Mouse (Mus musculus) embryonic facial prominence, embryonic 12.5 days (tissue): Measurements from ENCODE around the gene Scaf11. TPM values are rescaled to one million over a fixed set of nuclear protein-coding genes. Genes with fewer than 3 reads are reported as not detected.

Experiments used
- ATAC-seq: fragments of 200-750 bp; cut with Nextera tagmentation; 2 replicates; pipeline ENCODE4 v1.8.0; 2017; ENCODE audit not compliant: insufficient number of reproducible peaks, insufficient read depth, low FRiP score, low TSS enrichment
- H3K27ac ChIP-seq: fragments of 300-500 bp; sonication (generic); 2 replicates; pipeline ENCODE4 v1.5.1; 2016; ENCODE audit warnings: mild to moderate bottlenecking
- H3K27me3 ChIP-seq: fragments of 300-500 bp; sonication (generic); 2 replicates; pipeline ENCODE4 v1.6.1; 2016; ENCODE audit warnings: mild to moderate bottlenecking, moderate library complexity
- H3K36me3 ChIP-seq: fragments of 300-500 bp; sonication (generic); 2 replicates; pipeline ENCODE4 v1.6.1; 2016; ENCODE audit warnings: mild to moderate bottlenecking
- H3K4me1 ChIP-seq: fragments of 300-500 bp; sonication (generic); 2 replicates; pipeline ENCODE4 v1.6.1; 2016
- H3K4me2 ChIP-seq: fragments of 300-500 bp; sonication (generic); replicated peaks from 2 replicates; pipeline ENCODE4 v1.6.1; 2016; ENCODE audit warnings: mild to moderate bottlenecking, moderate library complexity
- H3K4me3 ChIP-seq: fragments of 300-500 bp; sonication (generic); 2 replicates; pipeline ENCODE4 v1.5.1; 2016; ENCODE audit warnings: mild to moderate bottlenecking
- H3K9ac ChIP-seq: fragments of 300-500 bp; sonication (generic); 2 replicates; pipeline ENCODE4 v1.6.1; 2016; ENCODE audit warnings: mild to moderate bottlenecking, moderate library complexity
- H3K9me3 ChIP-seq: fragments of 300-500 bp; sonication (generic); 2 replicates; pipeline ENCODE4 v1.6.1; 2016; ENCODE audit warnings: mild to moderate bottlenecking, moderate library complexity
- WGBS: fragments of 180-500 bp; shearing (Covaris S2); methylation state at CpG from one replicate; pipeline ENCODE4 v1.1.7; 2016; 5-methylcytosine and 5-hydroxymethylcytosine counted together
- polyA plus RNA-seq: library from polyadenylated mRNA; unstranded; fragments of >200 nt; fragmentation: Nextera tagmentation; extraction: Ambion mirVana; gene quantifications from 2 replicates; pipeline ENCODE4 v1.2.1, GENCODE M21; 2016

The Scaf11 gene
- polyA plus RNA-seq, 1 experiment from 2014 or later = 120 TPM

DNA sequence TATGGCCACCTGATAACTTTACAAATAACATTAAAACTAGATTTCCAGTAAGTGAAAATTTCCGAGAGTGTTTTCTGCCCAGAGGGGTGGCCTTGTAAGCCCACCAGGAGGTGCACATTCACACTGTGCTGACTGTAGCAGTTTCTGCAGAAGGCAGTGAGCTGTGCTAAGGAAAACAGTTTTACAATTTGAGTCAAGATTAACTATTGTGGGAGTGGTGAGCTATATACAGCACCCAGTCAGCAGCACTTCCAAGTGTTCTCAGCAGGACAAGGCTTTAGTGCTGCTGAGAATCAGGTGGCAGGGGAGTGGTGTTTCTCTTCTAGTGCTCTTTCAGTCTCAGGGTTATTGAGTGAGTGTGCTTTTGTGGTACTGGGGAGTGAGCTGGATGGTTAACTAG, 72.1 kb downstream of the Scaf11 start:
- Histone ChIP-seq H3K36me3 (peaks cover 43% of the 10 kb centered on the region), H3K4me3 (no peak overlapping the region), H3K4me2 (no peak overlapping the region), H3K27ac (no peak overlapping the region), H3K4me1 (no peaks in the 10 kb centered on the region), H3K9me3 (no peaks in the 10 kb centered on the region), H3K9ac (no peak overlapping the region), H3K27me3 (no peaks in the 10 kb centered on the region)
- 84% methylated on average over 1 of the region's 1 CpGs for WGBS
- no peak for ATAC-seq

DNA sequence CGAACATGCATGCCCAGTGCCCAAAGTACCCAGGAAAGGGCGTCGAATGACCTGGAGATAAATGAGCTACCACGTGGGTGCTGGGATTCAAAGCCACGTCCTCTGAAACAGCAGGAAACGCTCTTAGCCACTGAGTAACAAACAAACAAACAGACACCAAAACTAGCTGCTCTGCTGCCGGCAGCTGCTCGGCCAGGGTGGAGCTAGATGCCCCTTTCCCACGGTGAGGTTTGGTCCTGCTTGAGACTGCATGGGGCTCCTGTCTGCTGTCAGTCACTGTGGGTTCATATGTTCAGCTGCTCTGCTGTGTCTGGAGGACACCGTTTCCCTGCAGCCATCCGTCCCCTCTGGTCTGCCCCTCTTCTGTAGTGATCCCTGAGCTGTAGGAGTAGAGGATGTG, 78.4 kb downstream of the Scaf11 start:
- H3K4me2 ChIP-seq = no peak overlapping the region
- no peaks in the 10 kb centered on the region for H3K9me3 ChIP-seq
- H3K27me3 ChIP-seq = no peaks in the 10 kb centered on the region
- no peaks in the 10 kb centered on the region for H3K4me1 ChIP-seq
- H3K9ac ChIP-seq = no peak overlapping the region
- no peak overlapping the region for H3K4me3 ChIP-seq
- peaks cover 40% of the 10 kb centered on the region for H3K36me3 ChIP-seq
- 92% methylated on average over 11 of the region's 11 CpGs for WGBS
- ATAC-seq = no peak
- no peak overlapping the region for H3K27ac ChIP-seq

DNA sequence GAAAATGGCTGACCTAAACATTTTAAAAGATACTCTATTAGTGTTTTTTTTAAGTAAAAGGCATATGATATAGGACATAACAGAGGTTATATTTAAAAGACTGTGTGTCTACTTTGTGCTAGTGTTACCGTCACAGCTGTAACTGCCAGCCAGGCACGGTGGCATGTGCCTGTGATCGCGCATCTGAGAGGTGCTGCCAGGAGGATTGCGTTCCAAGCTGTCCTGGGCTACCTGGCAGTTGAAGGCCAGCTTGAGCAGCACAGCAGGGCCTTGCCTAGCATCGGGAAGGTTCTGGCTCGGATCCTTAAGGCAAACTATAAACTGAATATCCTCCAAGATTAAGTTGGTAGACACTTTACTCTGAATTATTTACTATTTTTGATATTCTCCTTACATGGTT, 82.9 kb downstream of the Scaf11 start:
- Histone ChIP-seq H3K9me3 (no peaks in the 10 kb centered on the region), H3K9ac (no peak overlapping the region), H3K27ac (no peak overlapping the region), H3K4me1 (no peaks in the 10 kb centered on the region), H3K27me3 (no peaks in the 10 kb centered on the region), H3K36me3 (peaks cover 41% of the 10 kb centered on the region), H3K4me2 (no peak overlapping the region), H3K4me3 (no peak overlapping the region)
- ATAC-seq = no peak
- 96% methylated on average over 7 of the region's 7 CpGs for WGBS

DNA sequence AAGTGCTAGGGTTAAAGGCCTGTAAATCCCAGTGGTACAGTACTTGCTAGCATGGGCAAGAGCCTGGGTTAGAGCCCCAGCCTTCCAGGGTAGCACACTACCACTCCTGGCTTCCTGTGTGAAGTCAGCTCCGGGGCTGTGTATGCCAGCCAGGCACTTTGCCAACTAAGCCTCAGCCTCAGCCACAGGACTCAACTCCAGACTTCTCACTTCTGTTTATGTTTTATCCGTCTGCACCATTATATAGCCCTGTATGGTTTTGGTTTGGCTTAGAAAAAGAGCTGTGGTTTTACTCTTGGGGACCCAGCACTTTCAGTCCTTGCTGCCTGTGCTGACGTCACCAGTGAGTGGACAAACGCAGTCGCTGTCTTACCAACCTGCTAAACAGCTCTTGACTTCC, 83.4 kb downstream of the Scaf11 start:
- Histone ChIP-seq H3K9me3 (no peaks in the 10 kb centered on the region), H3K27ac (no peak overlapping the region), H3K4me1 (no peaks in the 10 kb centered on the region), H3K9ac (no peak overlapping the region), H3K4me2 (no peak overlapping the region), H3K4me3 (no peak overlapping the region), H3K27me3 (no peaks in the 10 kb centered on the region), H3K36me3 (peaks cover 41% of the 10 kb centered on the region)
- no peak for ATAC-seq
- WGBS = 77% methylated on average over 5 of the region's 5 CpGs

DNA sequence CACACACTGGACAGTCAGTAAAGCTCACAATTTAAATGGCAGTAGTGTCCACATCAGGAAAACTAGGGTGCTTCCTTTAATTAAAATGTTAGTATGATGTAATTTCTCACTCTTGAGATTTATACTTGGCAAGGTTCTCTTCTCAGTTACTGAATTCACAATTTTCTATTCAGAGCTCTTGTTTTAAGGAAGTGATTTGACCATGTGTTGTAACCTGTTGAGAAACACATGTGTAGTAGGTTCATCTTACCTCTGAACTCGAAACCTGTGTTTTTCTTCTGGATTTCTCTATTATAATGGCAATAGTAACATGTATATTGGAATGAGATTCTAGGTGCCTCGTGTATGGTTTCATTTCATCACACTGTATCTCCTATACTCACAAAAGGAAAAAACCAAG, 84.4 kb downstream of the Scaf11 start:
- Histone ChIP-seq H3K27ac (no peak overlapping the region), H3K27me3 (no peaks in the 10 kb centered on the region), H3K36me3 (peaks cover 48% of the 10 kb centered on the region), H3K9ac (no peak overlapping the region), H3K4me1 (no peaks in the 10 kb centered on the region), H3K4me2 (no peak overlapping the region), H3K9me3 (no peaks in the 10 kb centered on the region), H3K4me3 (no peak overlapping the region)
- WGBS = 86% methylated on average over 2 of the region's 2 CpGs
- no peak for ATAC-seq

DNA sequence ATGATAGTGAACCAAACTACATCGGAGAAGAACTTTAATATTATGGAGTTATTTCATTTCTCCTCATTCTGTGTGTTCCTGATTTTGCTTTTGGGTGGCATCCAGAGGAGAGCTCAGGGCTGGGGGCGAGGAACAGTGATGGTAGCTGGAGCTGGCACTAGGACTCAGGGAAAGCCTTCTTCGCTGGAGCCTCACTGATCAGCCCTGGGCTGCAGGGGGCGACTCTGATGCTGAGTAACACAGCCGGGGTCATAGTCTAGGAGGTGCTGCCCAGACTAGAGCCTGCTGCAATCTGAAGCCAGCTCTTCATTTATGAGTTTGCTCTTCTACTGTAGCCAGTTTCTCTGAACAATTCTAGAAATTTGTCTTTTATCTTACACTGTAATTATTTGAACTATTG, 87.5 kb downstream of the Scaf11 start:
- no peak for ATAC-seq
- Histone ChIP-seq H3K36me3 (peaks cover 65% of the 10 kb centered on the region), H3K27ac (no peak overlapping the region), H3K4me1 (no peaks in the 10 kb centered on the region), H3K9me3 (no peaks in the 10 kb centered on the region), H3K4me2 (no peak overlapping the region), H3K9ac (no peak overlapping the region), H3K4me3 (no peak overlapping the region), H3K27me3 (no peaks in the 10 kb centered on the region)
- 85% methylated on average over 5 of the region's 5 CpGs for WGBS

DNA sequence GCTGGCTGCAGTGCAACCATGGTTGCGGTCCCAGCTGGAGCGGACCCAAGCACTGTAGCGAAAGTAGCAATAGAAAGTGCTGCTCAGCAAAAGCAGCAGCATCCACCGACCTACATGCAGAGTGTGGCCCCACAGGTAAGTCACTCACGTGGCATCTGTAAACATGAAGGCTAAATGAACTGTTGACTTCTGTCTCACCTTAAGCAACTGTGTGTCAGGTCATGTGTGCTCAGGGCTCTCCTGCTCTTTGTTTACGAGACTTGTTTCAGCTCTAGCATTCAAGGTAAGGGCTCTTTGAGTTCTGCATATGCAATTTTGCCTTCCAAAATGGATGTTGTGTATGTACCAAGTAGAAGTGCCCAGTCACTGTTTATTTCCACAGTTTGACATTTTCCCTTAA, 88.0 kb downstream of the Scaf11 start:
- peaks cover 70% of the 10 kb centered on the region for H3K36me3 ChIP-seq
- no peak overlapping the region for H3K4me2 ChIP-seq
- no peak overlapping the region for H3K27ac ChIP-seq
- WGBS = 97% methylated on average over 6 of the region's 6 CpGs
- H3K4me1 ChIP-seq = no peaks in the 10 kb centered on the region
- H3K9me3 ChIP-seq = no peaks in the 10 kb centered on the region
- no peak overlapping the region for H3K9ac ChIP-seq
- no peak for ATAC-seq
- H3K4me3 ChIP-seq = no peak overlapping the region
- no peaks in the 10 kb centered on the region for H3K27me3 ChIP-seq

DNA sequence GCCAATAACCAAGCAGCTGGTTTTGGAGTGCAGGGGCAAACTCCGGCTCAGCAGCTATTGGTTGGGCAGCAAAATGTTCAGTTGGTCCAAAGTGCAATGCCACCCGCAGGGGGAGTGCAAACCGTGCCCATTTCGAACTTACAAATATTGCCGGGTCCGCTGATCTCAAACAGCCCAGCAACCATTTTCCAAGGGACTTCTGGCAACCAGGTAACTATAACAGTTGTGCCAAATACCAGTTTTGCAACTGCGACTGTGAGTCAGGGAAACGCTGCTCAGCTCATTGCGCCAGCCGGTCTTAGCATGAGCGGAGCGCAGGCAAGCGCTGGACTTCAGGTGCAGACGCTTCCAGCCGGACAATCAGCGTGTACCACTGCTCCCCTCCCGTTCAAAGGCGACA, 89.3 kb downstream of the Scaf11 start:
- H3K27ac ChIP-seq = no peak overlapping the region
- no peak overlapping the region for H3K9ac ChIP-seq
- peaks cover 73% of the 10 kb centered on the region for H3K36me3 ChIP-seq
- 96% methylated on average over 18 of the region's 18 CpGs for WGBS
- ATAC-seq = no peak
- no peaks in the 10 kb centered on the region for H3K4me1 ChIP-seq
- no peaks in the 10 kb centered on the region for H3K9me3 ChIP-seq
- no peak overlapping the region for H3K4me2 ChIP-seq
- no peaks in the 10 kb centered on the region for H3K27me3 ChIP-seq
- no peak overlapping the region for H3K4me3 ChIP-seq

DNA sequence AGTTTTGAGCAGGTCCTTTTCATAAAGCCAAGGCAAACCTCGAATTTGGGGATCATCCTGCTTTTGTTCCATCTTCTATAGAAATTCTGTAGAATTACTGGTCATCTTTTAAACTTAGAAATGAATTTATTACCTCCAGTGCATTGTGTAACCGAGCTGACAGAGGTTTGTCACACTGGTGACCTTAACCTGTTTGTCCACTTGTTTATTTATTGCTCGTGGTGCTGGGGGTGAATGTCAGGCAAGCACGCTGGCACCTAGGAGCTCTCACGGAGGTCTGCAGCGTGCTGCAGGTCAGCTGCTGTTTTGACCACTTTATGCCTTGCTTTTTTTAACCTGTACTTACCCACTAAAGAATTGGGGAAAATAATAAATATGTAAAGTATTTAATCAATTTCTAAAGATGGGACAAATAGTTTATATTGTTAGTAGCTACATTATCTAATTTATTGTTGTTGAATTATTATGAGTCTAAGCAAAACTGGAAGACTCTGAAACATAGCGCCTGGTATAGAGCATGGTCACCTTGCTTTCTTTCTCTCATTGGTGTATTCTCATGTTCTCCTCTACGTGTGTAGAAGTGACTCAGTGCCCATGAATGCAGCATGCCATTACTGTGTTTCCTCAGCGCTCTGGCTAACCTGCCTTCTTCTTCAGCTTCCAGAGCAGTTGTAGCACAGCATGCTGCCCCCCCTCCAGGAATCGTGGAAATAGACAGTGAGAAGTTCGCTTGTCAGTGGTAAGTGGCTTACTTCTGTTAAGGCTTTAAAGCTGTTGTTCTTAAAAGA, 94.3 kb downstream of the Scaf11 start:
- WGBS = 85% methylated on average over 11 of the region's 11 CpGs
- Histone ChIP-seq H3K27me3 (no peaks in the 10 kb centered on the region), H3K9ac (no peak overlapping the region), H3K4me1 (no peaks in the 10 kb centered on the region), H3K27ac (no peak overlapping the region), H3K4me2 (no peak overlapping the region), H3K9me3 (no peaks in the 10 kb centered on the region), H3K36me3 (peaks cover 84% of the 10 kb centered on the region), H3K4me3 (no peak overlapping the region)
- ATAC-seq = no peak

DNA sequence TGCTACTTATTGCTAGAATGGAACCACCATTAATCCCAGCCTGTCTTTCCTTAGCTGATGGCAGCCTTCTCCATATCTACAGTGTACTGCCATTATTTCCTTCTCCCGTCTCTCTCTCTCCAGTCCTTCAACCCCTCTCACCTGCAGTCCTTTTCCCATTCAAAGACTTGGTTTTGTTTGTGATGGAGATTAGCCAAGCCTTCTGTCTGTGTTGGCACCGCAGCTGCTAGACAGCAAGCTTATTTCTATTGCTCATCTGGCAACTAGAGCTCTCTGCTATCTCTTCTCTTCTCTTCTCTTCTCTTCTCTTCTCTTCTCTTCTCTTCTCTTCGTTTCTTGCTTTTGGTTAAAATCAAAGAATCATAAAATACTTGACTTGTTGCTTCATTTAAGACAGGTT, 95.3 kb downstream of the Scaf11 start:
- Histone ChIP-seq H3K36me3 (peaks cover 74% of the 10 kb centered on the region), H3K4me2 (no peak overlapping the region), H3K9ac (no peak overlapping the region), H3K4me1 (no peaks in the 10 kb centered on the region), H3K9me3 (no peaks in the 10 kb centered on the region), H3K27me3 (no peaks in the 10 kb centered on the region), H3K27ac (no peak overlapping the region), H3K4me3 (no peak overlapping the region)
- 83% methylated on average over 3 of the region's 3 CpGs for WGBS
- no peak for ATAC-seq
